Mouse (Mus musculus): ENCODE data around the gene Kbtbd13. TPM values are rescaled to one million over a fixed set of nuclear protein-coding genes. Genes with fewer than 3 reads are reported as not detected.
"Not testable (repeated sequence)": the region's sequence is repeated elsewhere in the genome, so short reads cannot be mapped to it uniquely, and the experiment has no call there.

The Kbtbd13 gene
- total RNA-seq, 2 experiments from 2014 or later, result 8.9 to 10.7 TPM

GRCm38 (mm10) chr9:65347112-65347850 is 44.2 kb downstream of the Kbtbd13 start:
- no peak for DNase-seq

- DNase-seq, result peak; percentile 50
Observed at GRCm38 (mm10) chr9:65346476-65347111, 44.9 kb downstream of the Kbtbd13 start.

- peak; percentile 92 for DNase-seq
Observed at GRCm38 (mm10) chr9:65345854-65346475, 45.5 kb downstream of the Kbtbd13 start, which contains the start of gene Pdcd7. Gene Pdcd7 (plus strand): TSS chr9:65346104.

- DNase-seq, result not testable (repeated sequence)
Observed at GRCm38 (mm10) chr9:65345439-65345838, 46.0 kb downstream of the Kbtbd13 start.

GRCm38 (mm10) chr9:65340414-65340813 is 51.0 kb downstream of the Kbtbd13 start:
- DNase-seq, result no peak

GRCm38 (mm10) chr9:65339146-65339545 is 52.3 kb downstream of the Kbtbd13 start:
- no peak for DNase-seq

Other genes with a start within 250 kb of the Kbtbd13 start
- gene Parp16, start 196.3 kb downstream of the Kbtbd13 start, total RNA-seq (2021), result 1 to 10 TPM; 6.6 to 8.1 TPM
- gene Cilp, start 126.5 kb downstream of the Kbtbd13 start, total RNA-seq (2021), result 100 to 1,000 TPM; 101 to 103 TPM
- 10 to 100 TPM; 61.8 to 64.5 TPM for gene Clpx, start 97.4 kb downstream of the Kbtbd13 start, total RNA-seq (2021)
- 10 to 100 TPM; 11.2 to 13.9 TPM for gene Pdcd7, start 45.5 kb downstream of the Kbtbd13 start, total RNA-seq (2021)
- 1 to 10 TPM in 1 of 2 experiments, under 1 TPM in 1; 0.52 to 1.1 TPM for gene Ubap1l, start 30.6 kb downstream of the Kbtbd13 start, total RNA-seq (2021)
- gene Rasl12, start 6.9 kb upstream of the Kbtbd13 start, total RNA-seq (2021), result 10 to 100 TPM in 1 of 2 experiments, 1 to 10 TPM in 1; 7.2 to 11.5 TPM
- not detected for gene Slc51b, start 31.3 kb upstream of the Kbtbd13 start, total RNA-seq (2021)
- 1 to 10 TPM; 6.6 to 7.1 TPM for gene Mtfmt, start 44.1 kb upstream of the Kbtbd13 start, total RNA-seq (2021)
- 10 to 100 TPM; 48.1 to 59.8 TPM for gene Spg21, start 69.3 kb upstream of the Kbtbd13 start, total RNA-seq (2021)
- not detected for gene Ankdd1a, start 128.5 kb upstream of the Kbtbd13 start, total RNA-seq (2021)
- gene Plekho2, start 188.4 kb upstream of the Kbtbd13 start, total RNA-seq (2021), result 10 to 100 TPM; 11.4 to 17.3 TPM
- 1 to 10 TPM in 1 of 2 experiments, under 1 TPM in 1; 0.92 to 1.4 TPM for gene Pif1, start 195.5 kb upstream of the Kbtbd13 start, total RNA-seq (2021)
- gene Rbpms2, start 238.0 kb upstream of the Kbtbd13 start, total RNA-seq (2021), result 1 to 10 TPM; 2.4 to 4.0 TPM

Data from gastrocnemius, postnatal 10 days (tissue).